Mouse (Mus musculus) heart, adult 2 months (tissue): Measurements from ENCODE around the gene Rnf4.

ENCODE experiments used
- CTCF ChIP-seq: fragments of 200-600 bp; IDR thresholded peaks from 2 replicates; pipeline ENCODE4 v1.8.1; 2022; ENCODE audit warnings: antibody characterized with exemption, mild to moderate bottlenecking, moderate library complexity
- EP300 ChIP-seq: fragments of 200-500 bp; IDR thresholded peaks from 2 replicates; pipeline ENCODE4 v1.6.1; 2011; ENCODE audit warnings: low read depth, low read length, control low read depth; ENCODE audit not compliant: insufficient read depth
- POLR2A ChIP-seq: fragments of 200-500 bp; IDR thresholded peaks from 2 replicates; pipeline ENCODE4 v1.6.1; 2011; ENCODE audit warnings: mild to moderate bottlenecking, low read depth, low read length, control low read depth; ENCODE audit not compliant: insufficient read depth

DNA sequence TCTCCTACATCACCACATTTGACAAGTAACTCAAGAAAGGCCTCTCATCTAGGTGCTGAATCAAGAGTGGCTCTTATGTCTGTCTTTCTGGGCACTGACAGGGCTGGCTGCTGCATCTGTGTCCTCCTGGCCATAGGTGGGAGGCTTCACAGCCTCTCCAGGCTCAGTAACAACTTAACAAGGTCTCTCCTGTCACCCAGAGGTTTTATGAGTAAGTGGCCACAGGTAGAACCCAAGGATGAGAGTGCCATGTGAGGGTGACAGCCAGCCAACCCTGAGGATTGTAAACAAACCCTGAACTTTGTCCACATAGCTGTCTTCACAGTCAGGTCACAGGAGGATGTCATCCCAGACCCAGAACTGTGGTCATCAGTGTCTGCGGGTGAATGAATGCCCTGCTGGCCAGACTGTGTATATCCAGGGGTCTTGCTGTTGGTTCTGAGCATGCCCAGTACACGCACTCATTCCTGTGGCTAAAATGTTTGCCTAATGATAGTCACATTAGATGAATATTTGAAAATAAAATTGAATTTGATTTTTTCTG, 16.5 kb upstream of the Rnf4 start:
- no peak for TF ChIP-seq CTCF
- no peak for TF ChIP-seq POLR2A
- no peak for TF ChIP-seq EP300
